Mouse (Mus musculus): ENCODE measurements around the gene Scfd1.

- no peak for TF ChIP-seq POLR2A (IDR thresholded peaks at IDR 0.05; ENCODE audit: insufficient read depth, low read depth, low read length)
- no peak for TF ChIP-seq EP300 (IDR thresholded peaks at IDR 0.05; ENCODE audit: insufficient read depth, low read depth, low read length)
Measured at GRCm38 (mm10) chr12:51348698-51348998, 28.7 kb upstream of the Scfd1 start.

Measured in heart, adult 2 months (tissue).